Mouse (Mus musculus): ENCODE measurements around the gene Ednrb. TPM values are rescaled to one million over a fixed set of nuclear protein-coding genes. Genes with fewer than 3 reads are reported as not detected.

Ednrb gene
- total RNA-seq, 2 experiments from 2014 or later = 0.60 TPM; not detected in 1

- no peak for ATAC-seq (replicated peaks; ENCODE audit: low FRiP score, poor library complexity, severe bottlenecking)
Measured at GRCm38 (mm10) chr14:103777386-103777785, 66.8 kb downstream of the Ednrb start.

GRCm38 (mm10) chr14:103769319-103770245, 74.6 kb downstream of the Ednrb start:
- ATAC-seq (replicated peaks; ENCODE audit: low FRiP score, poor library complexity, severe bottlenecking) = no peak

GRCm38 (mm10) chr14:103767488-103767887, 76.7 kb downstream of the Ednrb start:
- no peak for ATAC-seq (replicated peaks; ENCODE audit: low FRiP score, poor library complexity, severe bottlenecking)

Other genes starting within 250 kb of the Ednrb start
- gene Slain1, start 194.2 kb downstream of the Ednrb start, total RNA-seq (2015; ENCODE audit: low replicate concordance) = 0.42 and 2.5 TPM in 2 replicates
- 1.4 and 7.5 TPM in 2 replicates for gene Slain1, start 194.2 kb downstream of the Ednrb start, total RNA-seq (2017; ENCODE audit: low replicate concordance)

Data from erythroblast, adult 5-6 weeks (primary cell).